Mouse (Mus musculus) gastrocnemius, postnatal 14 days (tissue): ENCODE measurements around the gene Pin1rt1. TPM values are rescaled to one million over a fixed set of nuclear protein-coding genes. Genes with fewer than 3 reads are reported as not detected.

Experiments used
- total RNA-seq, 2 experiments: library from RNA; stranded (reverse); gene quantifications; 2 replicates each; pipeline ENCODE4 v1.2.3; 2021

The Pin1rt1 gene
- total RNA-seq, 2 experiments from 2014 or later = not detected

Other genes with a start within 250 kb of the Pin1rt1 start
- 100 to 1,000 TPM; 142 to 158 TPM for gene Hipk3, start 221.9 kb downstream of the Pin1rt1 start, total RNA-seq
- 10 to 100 TPM in 1 of 2 experiments, 1 to 10 TPM in 1; 9.9 to 11.4 TPM for gene Cstf3, start 125.9 kb downstream of the Pin1rt1 start, total RNA-seq
- 1 to 10 TPM; 4.5 TPM for gene Tcp11l1, start 4.2 kb downstream of the Pin1rt1 start, total RNA-seq
- gene Depdc7, start 26.5 kb upstream of the Pin1rt1 start, total RNA-seq = 1 to 10 TPM in 1 of 2 experiments, under 1 TPM in 1; 0.97 to 1.7 TPM
- 10 to 100 TPM; 27.2 to 28.4 TPM for gene Qser1, start 100.4 kb upstream of the Pin1rt1 start, total RNA-seq
- 1 to 10 TPM in 1 of 2 experiments, under 1 TPM in 1; 0.51 to 1.3 TPM for gene Prrg4, start 133.5 kb upstream of the Pin1rt1 start, total RNA-seq
- 1 to 10 TPM; 4.0 to 4.4 TPM for gene Ccdc73, start 151.4 kb upstream of the Pin1rt1 start, total RNA-seq